Mouse (Mus musculus) midbrain, embryonic 10.5 days (tissue): ENCODE measurements around the gene Sh3rf3. TPM values are rescaled to one million over a fixed set of nuclear protein-coding genes. Genes with fewer than 3 reads are reported as not detected.

Source experiments
- microRNA-seq: library from miRNA; unstranded; fragments of <30 nt; microRNA quantifications from one replicate; pipeline ENCODE4, GENCODE M21; 2017
- polyA plus RNA-seq: library from polyadenylated mRNA; unstranded; fragments of >200 nt; fragmentation: Nextera tagmentation; extraction: Ambion mirVana; gene quantifications from 2 replicates; pipeline ENCODE4 v1.2.1, GENCODE M21; 2016

Gene Sh3rf3
- polyA plus RNA-seq, 1 experiment from 2014 or later = 0.83 TPM

Small RNA genes lying within 50 kb of the gene (microRNA-seq; reads per million reads assigned to microRNA genes)
- gene Gm27672 = not detected

Other genes starting within 250 kb of the Sh3rf3 start
- gene Edar, start 137.7 kb upstream of the Sh3rf3 start, polyA plus RNA-seq = 0.67 and 0.73 TPM in 2 replicates
- not detected in 2 replicates for gene Gm17542, start 95.1 kb upstream of the Sh3rf3 start, polyA plus RNA-seq